Mouse (Mus musculus) spleen, adult 2 months (tissue): ENCODE measurements around the gene Myo9b.

Source experiments
- CTCF ChIP-seq: fragments of 200-500 bp; IDR thresholded peaks from 2 replicates; pipeline ENCODE4 v1.5.1; 2011; ENCODE audit warnings: mild to moderate bottlenecking, inconsistent platforms; ENCODE audit not compliant: insufficient read depth, insufficient read length, insufficient replicate concordance; ENCODE audit errors: extremely low read depth
- POLR2A ChIP-seq: fragments of 200-500 bp; IDR thresholded peaks from 2 replicates; pipeline ENCODE4 v1.6.1; 2011; ENCODE audit warnings: low read depth, low read length, inconsistent platforms

DNA sequence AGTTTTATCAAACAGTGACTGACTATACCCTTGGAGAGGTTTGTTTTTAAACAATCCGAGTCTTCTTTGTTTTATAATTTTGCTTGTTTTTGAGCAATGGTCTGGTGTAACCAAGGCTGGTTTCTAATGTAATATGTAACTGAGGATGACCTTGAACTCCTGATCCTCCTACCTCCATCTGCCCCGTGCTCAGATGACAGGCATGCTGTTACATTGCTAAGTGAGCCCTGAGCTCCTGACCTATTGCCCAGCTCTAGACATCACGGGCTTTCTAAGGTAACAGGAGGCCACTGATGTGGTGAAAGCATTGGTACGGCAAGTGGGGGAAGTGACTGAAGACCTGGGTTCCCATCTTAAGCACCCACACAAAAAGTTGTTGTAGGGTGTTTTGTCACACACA is 35.4 kb downstream of the Myo9b start:
- TF ChIP-seq CTCF (no peak), POLR2A (no peak)
